Mouse (Mus musculus): Measurements from ENCODE around the gene Aars2.

DNA sequence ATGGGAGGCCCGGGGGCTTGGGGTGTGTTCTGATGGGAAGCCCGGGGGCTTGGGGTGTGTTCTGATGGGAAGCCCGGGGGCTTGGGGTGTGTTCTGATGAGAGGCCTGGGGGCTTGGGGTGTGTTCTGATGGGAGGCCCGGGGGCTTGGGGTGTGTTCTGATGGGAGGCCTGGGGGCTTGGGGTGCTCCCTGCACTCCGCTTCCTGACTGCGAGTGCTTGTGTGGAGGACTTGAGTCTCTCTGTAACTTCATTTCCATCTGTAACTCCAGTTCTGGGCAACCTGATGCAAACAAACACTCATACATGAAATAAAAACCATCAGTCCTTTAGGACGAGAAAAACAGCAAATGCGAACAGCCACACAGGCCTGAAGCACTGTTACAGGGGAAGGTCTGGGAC, 47.6 kb upstream of the Aars2 start:
- no peak for TF ChIP-seq CTCF (IDR thresholded peaks at IDR 0.05; ENCODE audit: extremely low read depth, insufficient read length, insufficient replicate concordance, low read depth, low read length)
- TF ChIP-seq POLR2A (IDR thresholded peaks at IDR 0.05; ENCODE audit: low read depth, low read length): no peak

Measured in small intestine, adult 2 months (tissue).